ENCODE assay signal across 18 mouse cellular contexts in genomic region chr1:39408668-39409067, GRCm38 (mm10). TPM values are rescaled to one million over a fixed set of nuclear protein-coding genes. Genes with fewer than 3 reads are reported as not detected.
DNase-seq lines count a peak whose midpoint lies in the region; ATAC-seq and TF ChIP-seq lines count a peak whose summit lies in the region.
"Had no signal": no experiment of that assay in that cellular context is flagged by ENCODE, and none has a peak within 500 bp of the region (broad histone marks: within the 10 kb centered on the region; RNA-seq: fewer than 3 reads in every experiment).

No protein-coding gene starts in this region.

- no peak for ATAC-seq in lung, embryonic 16.5 days (ENCODE audit: low read depth)
- peak; percentile 93 for ATAC-seq in megakaryocyte, adult 5-6 weeks (ENCODE audit: poor library complexity, severe bottlenecking)
- ATAC-seq in stomach, embryonic 16.5 days (ENCODE audit: insufficient read depth, low FRiP score): peak; percentile 9; the same call in 1 of the 2 replicates
- ATAC-seq in forebrain, embryonic 13.5 days: no peak
- ATAC-seq: CD4-positive, CD25-positive, alpha-beta regulatory T cell, adult 4 months had no signal

- H3K4me3 ChIP-seq in lung, embryonic 16.5 days (ENCODE audit: low read length): no peak overlapping the region
- no peak overlapping the region for H3K4me3 ChIP-seq in bone marrow, adult 2 months (replicated peaks; ENCODE audit: control insufficient read depth, low read depth, low read length)
- no peak overlapping the region for H3K4me3 ChIP-seq in stomach, embryonic 16.5 days (replicated peaks; ENCODE audit: low read length)
- no peak overlapping the region for H3K4me3 ChIP-seq in forebrain, embryonic 13.5 days
- no peak overlapping the region for H3K4me3 ChIP-seq in heart, adult 2 months
- H3K4me3 ChIP-seq: embryonic facial prominence, embryonic 13.5 days; heart, embryonic 10.5 days; layer of hippocampus, adult 2 months; limb, embryonic 13.5 days had no signal

- H3K4me1 ChIP-seq in lung, embryonic 16.5 days (replicated peaks; ENCODE audit: control insufficient read depth, insufficient read depth, low read length): peaks cover 20% of the 10 kb centered on the region
- H3K4me1 ChIP-seq in bone marrow, adult 2 months (ENCODE audit: control insufficient read depth, insufficient read depth, low read length): peaks cover 4% of the 10 kb centered on the region
- peaks cover 8% of the 10 kb centered on the region; the same call in 1 of the 2 replicates for H3K4me1 ChIP-seq in stomach, embryonic 16.5 days (ENCODE audit: control insufficient read depth, insufficient read depth, low read length)
- H3K4me1 ChIP-seq in forebrain, embryonic 13.5 days: no peaks in the 10 kb centered on the region
- peaks cover 2% of the 10 kb centered on the region; the same call in 1 of the 2 replicates for H3K4me1 ChIP-seq in heart, adult 2 months (ENCODE audit: control insufficient read depth, insufficient read depth, low read length)
- H3K4me1 ChIP-seq: embryonic facial prominence, embryonic 13.5 days; heart, embryonic 10.5 days had no signal

- TF ChIP-seq EP300 in heart, adult 2 months (IDR thresholded peaks at IDR 0.05; ENCODE audit: insufficient read depth, low read depth, low read length): no peak

- intact Hi-C loops in heart, adult 2 months (cut with DNase I): no loop called here

- H3K4me2 ChIP-seq in lung, embryonic 16.5 days (ENCODE audit: low read depth, low read length): no peak overlapping the region
- no peak overlapping the region for H3K4me2 ChIP-seq in stomach, embryonic 16.5 days (ENCODE audit: low read depth, low read length)
- no peak overlapping the region for H3K4me2 ChIP-seq in forebrain, embryonic 13.5 days
- H3K4me2 ChIP-seq: embryonic facial prominence, embryonic 13.5 days; limb, embryonic 13.5 days had no signal

- peak overlapping the region; percentile 55 for H3K27ac ChIP-seq in lung, embryonic 16.5 days (ENCODE audit: low read length)
- H3K27ac ChIP-seq in bone marrow, adult 2 months (ENCODE audit: control insufficient read depth, insufficient read depth, low read depth, low read length, poor library complexity): peak overlapping the region; percentile 32
- peak overlapping the region; percentile 28; the same call in 1 of the 2 replicates for H3K27ac ChIP-seq in stomach, embryonic 16.5 days (ENCODE audit: low read length)
- H3K27ac ChIP-seq in forebrain, embryonic 13.5 days: no peak overlapping the region
- H3K27ac ChIP-seq in heart, adult 2 months: no peak overlapping the region
- H3K27ac ChIP-seq: embryonic facial prominence, embryonic 13.5 days; heart, embryonic 10.5 days; layer of hippocampus, adult 2 months; limb, embryonic 13.5 days had no signal

- H3K27me3 ChIP-seq in lung, embryonic 16.5 days (ENCODE audit: control insufficient read depth, insufficient read depth, low read depth, low read length): no peaks in the 10 kb centered on the region
- no peaks in the 10 kb centered on the region for H3K27me3 ChIP-seq in stomach, embryonic 16.5 days (ENCODE audit: control insufficient read depth, insufficient read depth, low read length)
- H3K27me3 ChIP-seq in forebrain, embryonic 13.5 days: no peaks in the 10 kb centered on the region
- no peaks in the 10 kb centered on the region for H3K27me3 ChIP-seq in heart, adult 2 months (ENCODE audit: control insufficient read depth, insufficient read depth, low read length)
- H3K27me3 ChIP-seq: embryonic facial prominence, embryonic 13.5 days; limb, embryonic 13.5 days had no signal

- H3K9ac ChIP-seq in lung, embryonic 16.5 days (ENCODE audit: low read length): no peak overlapping the region
- no peak overlapping the region for H3K9ac ChIP-seq in stomach, embryonic 16.5 days (ENCODE audit: low read length)
- no peak overlapping the region for H3K9ac ChIP-seq in forebrain, embryonic 13.5 days
- no peak overlapping the region for H3K9ac ChIP-seq in heart, adult 2 months (ENCODE audit: low read depth, low read length)
- H3K9ac ChIP-seq: embryonic facial prominence, embryonic 13.5 days; limb, embryonic 13.5 days had no signal

- DNase-seq in lung, postnatal 36 days: no peak
- DNase-seq in heart, adult 2 months: no peak
- no peak for DNase-seq in urinary bladder, postnatal 4 days (ENCODE audit: low spot score in 2 of 2)
- DNase-seq: cerebellum, adult 18-20 months; gastrocnemius, postnatal 10 days; heart, postnatal 14 days; retina, postnatal 1 day; spleen, adult 18-20 months had no signal

- no peak for TF ChIP-seq POLR2A in bone marrow, adult 2 months (IDR thresholded peaks at IDR 0.05; ENCODE audit: borderline replicate concordance, control insufficient read depth, low read depth, low read length)
- no peak for TF ChIP-seq POLR2A in heart, adult 2 months (IDR thresholded peaks at IDR 0.05; ENCODE audit: insufficient read depth, low read depth, low read length)

- H3K9me3 ChIP-seq in lung, embryonic 16.5 days (ENCODE audit: control insufficient read depth, low read length): no peaks in the 10 kb centered on the region
- H3K9me3 ChIP-seq in stomach, embryonic 16.5 days (replicated peaks; ENCODE audit: control insufficient read depth, low read length): no peaks in the 10 kb centered on the region
- H3K9me3 ChIP-seq in forebrain, embryonic 13.5 days (replicated peaks): no peaks in the 10 kb centered on the region
- H3K9me3 ChIP-seq: embryonic facial prominence, embryonic 13.5 days; heart, embryonic 10.5 days; limb, embryonic 13.5 days had no signal

- TF ChIP-seq CTCF in bone marrow, adult 2 months (IDR thresholded peaks at IDR 0.05; ENCODE audit: control insufficient read depth, insufficient read depth, low read length): no peak
- no peak for TF ChIP-seq CTCF in heart, adult 2 months (IDR thresholded peaks at IDR 0.05)

- H3K36me3 ChIP-seq in lung, embryonic 16.5 days (ENCODE audit: control insufficient read depth, insufficient read depth, low read length): no peaks in the 10 kb centered on the region
- no peaks in the 10 kb centered on the region for H3K36me3 ChIP-seq in stomach, embryonic 16.5 days (ENCODE audit: control insufficient read depth, insufficient read depth, low read length)
- H3K36me3 ChIP-seq in forebrain, embryonic 13.5 days (ENCODE audit: poor library complexity, severe bottlenecking): no peaks in the 10 kb centered on the region
- no peaks in the 10 kb centered on the region for H3K36me3 ChIP-seq in heart, adult 2 months (ENCODE audit: control insufficient read depth, insufficient read depth, low read length)
- H3K36me3 ChIP-seq: embryonic facial prominence, embryonic 13.5 days; limb, embryonic 13.5 days had no signal

- H3K79me2 ChIP-seq in heart, adult 2 months (replicated peaks; ENCODE audit: control insufficient read depth, insufficient read depth, low read length): no peaks in the 10 kb centered on the region

- 37% methylated on average over 7 of the region's 7 CpGs for WGBS in lung, embryonic 16.5 days
- WGBS in bone marrow, adult 2 months: 28% methylated on average over 7 of the region's 7 CpGs
- WGBS in stomach, embryonic 16.5 days: 44% methylated on average over 7 of the region's 7 CpGs
- WGBS in forebrain, embryonic 13.5 days: 68% methylated on average over 7 of the region's 7 CpGs
- 68% methylated on average over 7 of the region's 7 CpGs for WGBS in heart, adult 2 months

RNA-seq across cellular contexts. Expression of gene Rpl31, which starts 41.0 kb away (rescaled TPM):
- polyA plus RNA-seq in lung, embryonic 16.5 days (2015; fragmentation: Nextera tagmentation; extraction: Ambion mirVana): 449 and 553 TPM in 2 replicates
- 1,170 and 2,169 TPM in 2 replicates for polyA plus RNA-seq in bone marrow, adult 2 months (2011; ENCODE audit: insufficient read depth, insufficient read length, low replicate concordance, missing spikeins)
- total RNA-seq in megakaryocyte, adult 5-6 weeks (2015): 1,504 and 1,608 TPM in 2 replicates
- 446 and 454 TPM in 2 replicates for total RNA-seq in megakaryocyte, adult 5-6 weeks (2017)
- polyA plus RNA-seq in stomach, embryonic 16.5 days (2015; fragmentation: Nextera tagmentation; extraction: Ambion mirVana): 379 and 502 TPM in 2 replicates
- 419 and 458 TPM in 2 replicates for polyA plus RNA-seq in forebrain, embryonic 13.5 days (2015; fragmentation: Nextera tagmentation; extraction: Ambion mirVana)
- 100 to 1,000 TPM; 513 to 615 TPM for total RNA-seq in heart, adult 2 months (2021)
- 153 and 190 TPM in 2 replicates for polyA plus RNA-seq in heart, adult 2 months (2012; rRNA removed)

Comparison
In these comparisons a context has a peak if more than half of its experiments do, and no peak if none do; other contexts are left out.
1. ATAC-seq: peak in megakaryocyte, adult 5-6 weeks (single experiment) and stomach, embryonic 16.5 days (single experiment); none in lung, embryonic 16.5 days (single experiment) and forebrain, embryonic 13.5 days (single experiment).
2. H3K27ac ChIP-seq: peak in lung, embryonic 16.5 days (single experiment), bone marrow, adult 2 months (single experiment) and stomach, embryonic 16.5 days (single experiment); none in forebrain, embryonic 13.5 days (single experiment) and heart, adult 2 months (single experiment).